Mouse (Mus musculus): Measurements from ENCODE around the gene Lhpp.

Lhpp gene

GRCm38 (mm10) chr7:132599071-132599975, 11.1 kb upstream of the Lhpp start, which contains the start of gene Nkx1-2:
Nkx1-2 (minus strand) TSS chr7:132599637.
- no peak for DNase-seq (ENCODE audit: low spot score)

DNA sequence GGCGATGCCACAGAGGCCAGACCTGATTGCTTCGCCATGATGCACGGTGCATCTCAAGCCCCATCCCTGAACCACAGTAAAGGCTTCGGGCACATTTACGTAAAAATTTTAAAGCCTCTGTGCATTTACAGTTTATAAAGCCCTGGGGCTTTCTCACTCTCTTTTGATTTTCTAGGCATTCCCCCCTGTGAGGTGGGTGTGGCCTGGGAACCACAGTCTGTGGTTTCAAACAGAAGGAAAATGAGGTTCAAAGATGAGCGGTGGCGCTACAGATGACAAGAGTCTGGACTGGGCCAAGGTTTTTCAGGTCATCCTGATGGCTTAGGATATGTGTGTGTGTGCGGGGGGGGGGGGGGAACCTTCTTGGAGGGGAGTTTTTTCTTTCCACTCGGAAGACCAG, 10.4 kb upstream of the Lhpp start:
- DNase-seq (ENCODE audit: low spot score): no peak

- DNase-seq (ENCODE audit: low spot score): no peak
Observed at GRCm38 (mm10) chr7:132600926-132601325, 9.5 kb upstream of the Lhpp start.

- no peak for DNase-seq (ENCODE audit: low spot score)
Observed at GRCm38 (mm10) chr7:132604720-132605119, 5.7 kb upstream of the Lhpp start.

GRCm38 (mm10) chr7:132605689-132606088, 4.7 kb upstream of the Lhpp start:
- no peak for DNase-seq (ENCODE audit: low spot score)

- DNase-seq (ENCODE audit: low spot score): no peak
Observed at GRCm38 (mm10) chr7:132608316-132609020, 2.0 kb upstream of the Lhpp start.

- no peak for DNase-seq (ENCODE audit: low spot score)
Observed at GRCm38 (mm10) chr7:132611530-132611929, 1.1 kb downstream of the Lhpp start.

- no peak for DNase-seq (ENCODE audit: low spot score)
Observed at GRCm38 (mm10) chr7:132615346-132615745, 4.9 kb downstream of the Lhpp start.

- DNase-seq (ENCODE audit: low spot score): no peak
Observed at GRCm38 (mm10) chr7:132616391-132616790, 6.0 kb downstream of the Lhpp start.

DNA sequence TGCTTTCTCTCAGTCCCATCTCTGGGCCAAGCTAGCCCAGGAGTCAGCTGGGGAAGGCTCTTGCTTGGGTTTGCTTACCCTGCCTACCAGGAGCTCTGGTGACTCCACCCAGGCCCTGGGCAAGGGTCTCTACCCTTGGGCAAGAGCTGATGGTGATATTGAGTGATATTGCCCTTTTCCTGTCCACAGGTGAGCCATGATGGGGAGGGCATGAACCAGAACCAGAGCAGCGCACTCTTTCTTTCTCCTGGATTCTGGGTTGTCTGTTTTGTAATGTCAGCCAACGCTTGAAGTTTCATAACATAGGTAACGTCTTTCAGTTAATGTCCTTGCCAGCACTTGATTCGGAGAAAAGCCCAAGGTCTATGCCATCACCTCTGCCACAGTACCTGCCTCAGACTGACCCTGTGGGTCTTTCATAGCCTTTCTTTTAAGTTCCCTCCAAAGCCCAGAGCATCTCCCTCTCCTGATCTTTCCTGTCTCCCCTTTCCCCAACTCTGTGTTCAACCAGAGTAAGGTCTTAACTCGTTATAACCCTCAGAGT, 6.7 kb downstream of the Lhpp start:
- no peak for DNase-seq (ENCODE audit: low spot score)

GRCm38 (mm10) chr7:132619549-132619948, 9.1 kb downstream of the Lhpp start:
- no peak for DNase-seq (ENCODE audit: low spot score)

- DNase-seq (ENCODE audit: low spot score): no peak
Observed at GRCm38 (mm10) chr7:132619975-132620918, 9.8 kb downstream of the Lhpp start.

- no peak for DNase-seq (ENCODE audit: low spot score)
Observed at GRCm38 (mm10) chr7:132624161-132624560, 13.7 kb downstream of the Lhpp start.

- no peak for DNase-seq (ENCODE audit: low spot score)
Observed at GRCm38 (mm10) chr7:132626174-132626573, 15.7 kb downstream of the Lhpp start.

DNA sequence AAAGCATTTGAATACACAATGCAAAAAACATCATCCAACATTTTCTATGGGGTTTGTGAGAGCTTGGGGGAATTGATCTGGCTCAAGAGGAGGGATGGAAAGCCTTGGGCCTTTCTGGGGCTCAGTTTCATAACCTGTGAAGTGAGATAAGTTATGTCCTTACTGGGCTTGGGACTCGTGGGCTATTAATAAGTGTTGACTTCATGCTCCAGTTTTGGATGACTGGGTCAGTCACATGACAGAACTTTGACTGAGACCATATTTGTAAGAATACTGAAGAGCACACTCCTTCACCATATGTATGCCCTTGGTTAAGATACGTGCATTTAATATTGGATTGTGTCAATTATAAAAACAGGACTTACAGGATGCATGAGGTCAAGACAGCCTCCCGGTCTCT, 17.0 kb downstream of the Lhpp start:
- DNase-seq (ENCODE audit: low spot score): no peak

- DNase-seq (ENCODE audit: low spot score): peak; percentile 47
Observed at GRCm38 (mm10) chr7:132631313-132631712, 20.9 kb downstream of the Lhpp start.

GRCm38 (mm10) chr7:132637292-132637691, 26.9 kb downstream of the Lhpp start:
- DNase-seq (ENCODE audit: low spot score): no peak

DNA sequence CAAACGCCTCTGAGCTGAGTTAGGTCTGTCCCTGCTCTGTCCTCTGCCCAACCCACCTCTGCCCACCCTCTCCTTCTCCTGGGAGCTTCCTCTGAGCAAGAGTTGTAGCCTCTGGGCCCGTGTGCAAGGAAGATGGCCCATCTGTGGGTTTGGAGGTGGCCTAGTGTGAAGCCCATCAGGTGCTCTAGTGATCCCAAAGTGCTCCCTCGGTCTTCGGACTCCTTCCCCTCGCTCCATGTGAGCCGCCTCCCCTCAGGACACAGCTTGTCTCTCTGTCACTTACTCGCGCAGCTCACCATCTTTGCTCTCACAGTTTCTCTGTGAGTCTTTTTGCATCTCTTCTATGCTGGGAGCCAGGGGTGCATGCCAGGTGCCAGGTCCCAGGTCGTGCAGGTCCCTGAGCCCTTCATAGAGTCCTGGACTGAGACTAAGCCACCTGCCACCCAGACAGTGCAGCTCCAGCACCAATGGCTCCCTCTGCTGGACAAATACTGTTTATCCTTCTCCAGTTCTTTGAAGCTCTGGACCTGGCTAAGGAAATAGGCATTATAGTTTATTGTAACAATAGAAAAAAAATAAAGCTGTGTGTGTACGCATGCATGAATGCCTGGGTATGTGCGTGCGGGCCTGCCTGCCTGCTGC, 28.1 kb downstream of the Lhpp start:
- no peak for DNase-seq (ENCODE audit: low spot score)

- no peak for DNase-seq (ENCODE audit: low spot score)
Observed at GRCm38 (mm10) chr7:132640946-132641345, 30.5 kb downstream of the Lhpp start.

DNA sequence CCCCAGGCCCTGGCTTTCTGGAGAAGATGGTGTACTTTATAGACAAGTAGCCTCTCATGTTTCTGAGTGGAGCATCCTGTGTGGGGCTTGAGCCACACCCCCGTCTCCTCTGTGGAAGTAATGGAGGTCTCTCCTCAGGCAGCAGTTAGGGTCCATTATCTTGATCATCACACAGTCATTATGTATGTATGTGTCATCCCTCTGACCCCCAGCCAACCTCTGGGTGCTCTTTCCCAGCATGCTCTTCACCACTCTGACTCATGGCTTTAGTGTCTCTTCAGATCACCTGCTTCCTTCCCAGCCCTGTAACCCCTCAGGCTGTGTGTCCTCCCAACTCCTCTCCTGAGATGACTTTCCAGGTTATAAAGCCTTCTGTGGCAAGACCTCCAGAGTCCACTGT, 31.2 kb downstream of the Lhpp start:
- DNase-seq (ENCODE audit: low spot score): no peak

- no peak for DNase-seq (ENCODE audit: low spot score)
Observed at GRCm38 (mm10) chr7:132644605-132645279, 34.3 kb downstream of the Lhpp start.
